Mouse (Mus musculus): Measurements from ENCODE around the gene Hnrnpm.

DNA sequence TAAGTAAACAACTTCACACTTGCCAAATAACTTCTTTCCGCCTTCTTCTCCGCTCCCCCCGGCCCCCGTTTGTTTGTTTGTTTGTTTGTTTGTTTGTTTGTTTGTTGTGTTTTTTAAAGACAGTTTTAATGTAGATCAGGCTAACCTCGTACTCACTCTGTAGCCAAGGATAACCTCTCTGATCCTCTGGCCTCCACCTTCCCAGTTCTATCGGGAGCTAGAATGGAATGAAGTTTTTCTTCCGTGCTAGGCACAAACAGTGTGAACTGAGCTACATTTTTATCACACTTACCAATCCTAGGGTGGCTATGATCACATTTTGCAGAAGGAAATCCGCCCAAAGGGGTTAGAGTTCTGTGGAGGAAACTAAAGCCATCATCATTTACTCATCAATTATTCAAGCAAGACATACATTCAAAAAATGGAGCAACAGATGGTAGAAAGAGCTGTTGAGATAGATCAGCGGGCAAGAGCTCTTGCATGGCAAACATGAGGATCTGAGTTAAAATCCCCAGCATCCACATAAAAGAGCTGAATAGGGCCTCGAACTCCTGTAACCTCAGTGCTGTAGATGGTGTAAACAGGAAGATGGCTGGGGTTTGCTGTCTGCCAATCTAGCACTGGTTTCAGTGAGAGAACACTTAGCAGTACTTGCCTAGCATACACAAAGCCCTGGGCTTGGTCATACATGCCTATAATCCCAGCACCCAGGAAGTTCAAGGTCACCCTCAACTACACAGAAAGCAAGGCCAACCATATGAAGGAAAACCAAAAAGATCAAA, 32.5 kb upstream of the Hnrnpm start:
- TF ChIP-seq CTCF (IDR thresholded peaks at IDR 0.05; ENCODE audit: low read depth, low read length) (no peak), POLR2A (IDR thresholded peaks at IDR 0.05; ENCODE audit: extremely low read depth, insufficient read depth, low read length) (no peak)
